Mouse (Mus musculus) fat pad, adult 2 months (tissue): Measurements from ENCODE around the gene Clic1.
A peak's percentile ranks its signal among the peaks of the same experiment; 100 is the strongest.

Experiments
- DNase-seq: peaks from one replicate; pipeline ENCODE4 v3.0.0-alpha.2; 2011; ENCODE audit warnings: low read depth, low spot score; ENCODE audit errors: extremely low read depth

Gene Clic1

GRCm38 (mm10) chr17:35063466-35063865 is 13.7 kb downstream of the Clic1 start:
- no peak for DNase-seq

- no peak for DNase-seq
Measured at GRCm38 (mm10) chr17:35064378-35064877, 14.7 kb downstream of the Clic1 start.

GRCm38 (mm10) chr17:35064951-35065947 is 15.5 kb downstream of the Clic1 start, which contains the start of gene Ly6g6c:
Ly6g6c (plus strand) TSS chr17:35065388.
- DNase-seq = peak; percentile 91

- no peak for DNase-seq
Measured at GRCm38 (mm10) chr17:35066084-35066483, 16.3 kb downstream of the Clic1 start, which contains the start of gene Mpig6b. Mpig6b (minus strand) TSS chr17:35066184.

GRCm38 (mm10) chr17:35068213-35068914 is 18.6 kb downstream of the Clic1 start:
- peak; percentile 64 for DNase-seq

- DNase-seq = peak; percentile 72
Measured at GRCm38 (mm10) chr17:35070556-35071229, 20.9 kb downstream of the Clic1 start.

GRCm38 (mm10) chr17:35071454-35071853 is 21.7 kb downstream of the Clic1 start:
- DNase-seq = no peak

- DNase-seq = no peak
Measured at GRCm38 (mm10) chr17:35074097-35074496, 24.3 kb downstream of the Clic1 start.

GRCm38 (mm10) chr17:35076507-35077176 is 26.9 kb downstream of the Clic1 start, which contains the start of gene Ly6g6e:
Ly6g6e (plus strand) TSS chr17:35076902.
- DNase-seq = no peak

GRCm38 (mm10) chr17:35077285-35077684 is 27.5 kb downstream of the Clic1 start:
- no peak for DNase-seq

GRCm38 (mm10) chr17:35077786-35078233 is 28.0 kb downstream of the Clic1 start, which contains the start of gene Ly6g6d:
Ly6g6d (minus strand) TSS chr17:35078065.
- DNase-seq = no peak

GRCm38 (mm10) chr17:35079778-35080177 is 30.0 kb downstream of the Clic1 start:
- no peak for DNase-seq

- no peak for DNase-seq
Measured at GRCm38 (mm10) chr17:35080248-35080647, 30.5 kb downstream of the Clic1 start.

GRCm38 (mm10) chr17:35080710-35081109 is 30.9 kb downstream of the Clic1 start:
- no peak for DNase-seq

- no peak for DNase-seq
Measured at GRCm38 (mm10) chr17:35082841-35083576, 33.2 kb downstream of the Clic1 start.

- DNase-seq = no peak
Measured at GRCm38 (mm10) chr17:35083929-35084497, 34.2 kb downstream of the Clic1 start.

GRCm38 (mm10) chr17:35085208-35085865 is 35.6 kb downstream of the Clic1 start, which contains the start of gene Ly6g6f:
Ly6g6f (minus strand) TSS chr17:35085610.
- no peak for DNase-seq

- no peak for DNase-seq
Measured at GRCm38 (mm10) chr17:35088151-35088550, 38.4 kb downstream of the Clic1 start.
